Mouse (Mus musculus): ENCODE measurements at regions not wholly inside any gene's neighbourhood (a gene's known extent, or its start where the extent isn't known, plus 50 kb on each side); places are given as distances from the start of the nearest gene placed in this dataset.

GRCm38 (mm10) chr13:72023666-72024065 lies 60.1 kb upstream of the Irx1 start:
- peaks cover 32% of the 10 kb centered on the region for H3K9me3 ChIP-seq (ENCODE audit: low read length)
- H3K4me1 ChIP-seq (replicated peaks; ENCODE audit: low read depth, low read length) = no peaks in the 10 kb centered on the region
- H3K36me3 ChIP-seq (ENCODE audit: insufficient read depth, low read length) = no peaks in the 10 kb centered on the region
- H3K4me3 ChIP-seq (replicated peaks; ENCODE audit: low read length) = no peak overlapping the region
- no peaks in the 10 kb centered on the region for H3K27me3 ChIP-seq (ENCODE audit: insufficient read depth, low read length)
- TF ChIP-seq NANOG (IDR thresholded peaks at IDR 0.05; ENCODE audit: borderline replicate concordance, low read length) (no peak), CTCF (conservative IDR thresholded peaks at IDR 0.05; ENCODE audit: low read length) (no peak), POU5F1 (IDR thresholded peaks at IDR 0.05; ENCODE audit: borderline replicate concordance, low read length) (no peak)

- H3K4me1 ChIP-seq (replicated peaks; ENCODE audit: low read depth, low read length) = no peaks in the 10 kb centered on the region
- H3K27me3 ChIP-seq (ENCODE audit: insufficient read depth, low read length) = no peaks in the 10 kb centered on the region
- H3K4me3 ChIP-seq (replicated peaks; ENCODE audit: low read length) = no peak overlapping the region
- peaks cover 18% of the 10 kb centered on the region for H3K9me3 ChIP-seq (ENCODE audit: low read length)
- no peak for TF ChIP-seq CTCF (conservative IDR thresholded peaks at IDR 0.05; ENCODE audit: low read length)
- no peaks in the 10 kb centered on the region for H3K36me3 ChIP-seq (ENCODE audit: insufficient read depth, low read length)
Measured at GRCm38 (mm10) chr13:72043930-72044470, 80.5 kb upstream of the Irx1 start.

- no peaks in the 10 kb centered on the region for H3K4me1 ChIP-seq (replicated peaks; ENCODE audit: low read depth, low read length)
- no peaks in the 10 kb centered on the region for H3K36me3 ChIP-seq (ENCODE audit: insufficient read depth, low read length)
- no peaks in the 10 kb centered on the region for H3K27me3 ChIP-seq (ENCODE audit: insufficient read depth, low read length)
- H3K4me3 ChIP-seq (replicated peaks; ENCODE audit: low read length) = no peak overlapping the region
- TF ChIP-seq NANOG (IDR thresholded peaks at IDR 0.05; ENCODE audit: borderline replicate concordance, low read length) (no peak), CTCF (conservative IDR thresholded peaks at IDR 0.05; ENCODE audit: low read length) (no peak), POU5F1 (IDR thresholded peaks at IDR 0.05; ENCODE audit: borderline replicate concordance, low read length) (no peak)
- peaks cover 3% of the 10 kb centered on the region; the same call in 1 of the 2 replicates for H3K9me3 ChIP-seq (ENCODE audit: low read length)
Measured at GRCm38 (mm10) chr13:72056469-72056868, 92.9 kb upstream of the Irx1 start.

- Histone ChIP-seq H3K9me3 (ENCODE audit: low read length) (no peaks in the 10 kb centered on the region; the same call in 1 of the 2 replicates), H3K4me1 (replicated peaks; ENCODE audit: low read depth, low read length) (no peaks in the 10 kb centered on the region), H3K36me3 (ENCODE audit: insufficient read depth, low read length) (no peaks in the 10 kb centered on the region), H3K4me3 (replicated peaks; ENCODE audit: low read length) (no peak overlapping the region), H3K27me3 (ENCODE audit: insufficient read depth, low read length) (no peaks in the 10 kb centered on the region)
- TF ChIP-seq NANOG (IDR thresholded peaks at IDR 0.05; ENCODE audit: borderline replicate concordance, low read length) = no peak
- no peak for TF ChIP-seq CTCF (conservative IDR thresholded peaks at IDR 0.05; ENCODE audit: low read length)
- TF ChIP-seq POU5F1 (IDR thresholded peaks at IDR 0.05; ENCODE audit: borderline replicate concordance, low read length) = no peak
Measured at GRCm38 (mm10) chr13:72061659-72062058, 98.1 kb upstream of the Irx1 start.

GRCm38 (mm10) chr13:72063278-72063761 lies 99.8 kb upstream of the Irx1 start:
- Histone ChIP-seq H3K27me3 (ENCODE audit: insufficient read depth, low read length) (no peaks in the 10 kb centered on the region), H3K36me3 (ENCODE audit: insufficient read depth, low read length) (no peaks in the 10 kb centered on the region), H3K4me1 (replicated peaks; ENCODE audit: low read depth, low read length) (no peaks in the 10 kb centered on the region), H3K9me3 (ENCODE audit: low read length) (no peaks in the 10 kb centered on the region; the same call in 1 of the 2 replicates), H3K4me3 (replicated peaks; ENCODE audit: low read length) (no peak overlapping the region)
- TF ChIP-seq NANOG (IDR thresholded peaks at IDR 0.05; ENCODE audit: borderline replicate concordance, low read length) = no peak
- no peak for TF ChIP-seq POU5F1 (IDR thresholded peaks at IDR 0.05; ENCODE audit: borderline replicate concordance, low read length)
- no peak for TF ChIP-seq CTCF (conservative IDR thresholded peaks at IDR 0.05; ENCODE audit: low read length)

- Histone ChIP-seq H3K4me1 (replicated peaks; ENCODE audit: low read depth, low read length) (no peaks in the 10 kb centered on the region), H3K4me3 (replicated peaks; ENCODE audit: low read length) (no peak overlapping the region)
Measured at GRCm38 (mm10) chr13:72096585-72096984, 133.1 kb upstream of the Irx1 start.

GRCm38 (mm10) chr13:72097268-72097667 lies 133.7 kb upstream of the Irx1 start:
- no peaks in the 10 kb centered on the region for H3K27me3 ChIP-seq (ENCODE audit: insufficient read depth, low read length)
- no peak for TF ChIP-seq NANOG (IDR thresholded peaks at IDR 0.05; ENCODE audit: borderline replicate concordance, low read length)
- no peak for TF ChIP-seq CTCF (conservative IDR thresholded peaks at IDR 0.05; ENCODE audit: low read length)
- no peak for TF ChIP-seq POU5F1 (IDR thresholded peaks at IDR 0.05; ENCODE audit: borderline replicate concordance, low read length)

More at GRCm38 (mm10) chr13:72096585-72096984, 133.1 kb upstream of the Irx1 start:
- Histone ChIP-seq H3K27me3 (ENCODE audit: insufficient read depth, low read length) (no peaks in the 10 kb centered on the region), H3K9me3 (ENCODE audit: low read length) (peaks cover 14% of the 10 kb centered on the region), H3K36me3 (ENCODE audit: insufficient read depth, low read length) (no peaks in the 10 kb centered on the region)
- no peak for TF ChIP-seq POU5F1 (IDR thresholded peaks at IDR 0.05; ENCODE audit: borderline replicate concordance, low read length)
- no peak for TF ChIP-seq NANOG (IDR thresholded peaks at IDR 0.05; ENCODE audit: borderline replicate concordance, low read length)
- TF ChIP-seq CTCF (conservative IDR thresholded peaks at IDR 0.05; ENCODE audit: low read length) = no peak

GRCm38 (mm10) chr13:72097811-72098210 lies 134.3 kb upstream of the Irx1 start:
- Histone ChIP-seq H3K27me3 (ENCODE audit: insufficient read depth, low read length) (no peaks in the 10 kb centered on the region), H3K9me3 (ENCODE audit: low read length) (peaks cover 14% of the 10 kb centered on the region), H3K36me3 (ENCODE audit: insufficient read depth, low read length) (no peaks in the 10 kb centered on the region)

More at GRCm38 (mm10) chr13:72097268-72097667, 133.7 kb upstream of the Irx1 start:
- peaks cover 14% of the 10 kb centered on the region for H3K9me3 ChIP-seq (ENCODE audit: low read length)
- H3K4me3 ChIP-seq (replicated peaks; ENCODE audit: low read length) = no peak overlapping the region
- no peaks in the 10 kb centered on the region for H3K36me3 ChIP-seq (ENCODE audit: insufficient read depth, low read length)
- no peaks in the 10 kb centered on the region for H3K4me1 ChIP-seq (replicated peaks; ENCODE audit: low read depth, low read length)

GRCm38 (mm10) chr13:72100741-72101140 lies 137.2 kb upstream of the Irx1 start:
- Histone ChIP-seq H3K36me3 (ENCODE audit: insufficient read depth, low read length) (no peaks in the 10 kb centered on the region), H3K4me3 (replicated peaks; ENCODE audit: low read length) (no peak overlapping the region)
- TF ChIP-seq POU5F1 (IDR thresholded peaks at IDR 0.05; ENCODE audit: borderline replicate concordance, low read length) (no peak), NANOG (IDR thresholded peaks at IDR 0.05; ENCODE audit: borderline replicate concordance, low read length) (no peak), CTCF (conservative IDR thresholded peaks at IDR 0.05; ENCODE audit: low read length) (no peak)

More at GRCm38 (mm10) chr13:72097811-72098210, 134.3 kb upstream of the Irx1 start:
- no peak for TF ChIP-seq NANOG (IDR thresholded peaks at IDR 0.05; ENCODE audit: borderline replicate concordance, low read length)
- no peak for TF ChIP-seq CTCF (conservative IDR thresholded peaks at IDR 0.05; ENCODE audit: low read length)
- no peak for TF ChIP-seq POU5F1 (IDR thresholded peaks at IDR 0.05; ENCODE audit: borderline replicate concordance, low read length)
- no peak overlapping the region for H3K4me3 ChIP-seq (replicated peaks; ENCODE audit: low read length)
- H3K4me1 ChIP-seq (replicated peaks; ENCODE audit: low read depth, low read length) = no peaks in the 10 kb centered on the region

More at GRCm38 (mm10) chr13:72100741-72101140, 137.2 kb upstream of the Irx1 start:
- no peaks in the 10 kb centered on the region for H3K4me1 ChIP-seq (replicated peaks; ENCODE audit: low read depth, low read length)
- H3K27me3 ChIP-seq (ENCODE audit: insufficient read depth, low read length) = no peaks in the 10 kb centered on the region
- H3K9me3 ChIP-seq (ENCODE audit: low read length) = peaks cover 14% of the 10 kb centered on the region
